Mouse (Mus musculus) kidney, embryonic 15.5 days (tissue): ENCODE data around the gene Wnt5b. TPM values are rescaled to one million over a fixed set of nuclear protein-coding genes. Genes with fewer than 3 reads are reported as not detected.
A peak's percentile ranks its signal among the peaks of the same experiment; 100 is the strongest.

Experiments used
- ATAC-seq: fragments of 200-750 bp; cut with Nextera tagmentation; replicated peaks from 2 replicates; pipeline ENCODE4 v1.8.0; 2017; ENCODE audit warnings: moderate TSS enrichment; ENCODE audit not compliant: low FRiP score
- H3K27ac ChIP-seq: fragments of 300-500 bp; sonication (generic); 2 replicates; pipeline ENCODE4 v1.5.1; 2015; ENCODE audit warnings: mild to moderate bottlenecking, inconsistent platforms
- H3K27me3 ChIP-seq: fragments of 300-500 bp; sonication (generic); 2 replicates; pipeline ENCODE4 v1.6.1; 2015; ENCODE audit warnings: inconsistent platforms
- H3K36me3 ChIP-seq: fragments of 300-500 bp; sonication (generic); 2 replicates; pipeline ENCODE4 v1.6.1; 2015; ENCODE audit warnings: inconsistent platforms
- H3K4me1 ChIP-seq: fragments of 300-500 bp; sonication (generic); 2 replicates; pipeline ENCODE4 v1.6.1; 2015; ENCODE audit warnings: inconsistent platforms
- H3K4me2 ChIP-seq: fragments of 300-500 bp; sonication (generic); 2 replicates; pipeline ENCODE4 v1.6.1; 2015; ENCODE audit warnings: moderate library complexity, mild to moderate bottlenecking, inconsistent platforms
- H3K4me3 ChIP-seq: fragments of 300-500 bp; sonication (generic); replicated peaks from 2 replicates; pipeline ENCODE4 v1.5.1; 2015; ENCODE audit warnings: mild to moderate bottlenecking, inconsistent platforms
- H3K9ac ChIP-seq: fragments of 300-500 bp; sonication (generic); 2 replicates; pipeline ENCODE4 v1.6.1; 2015; ENCODE audit warnings: mild to moderate bottlenecking, inconsistent platforms
- H3K9me3 ChIP-seq: fragments of 300-500 bp; sonication (generic); replicated peaks from 2 replicates; pipeline ENCODE4 v1.6.1; 2016; ENCODE audit warnings: inconsistent platforms
- WGBS: fragments of 180-500 bp; shearing (Covaris S2); methylation state at CpG from one replicate; pipeline ENCODE4 v1.1.7; 2015; ENCODE audit warnings: mixed read lengths; 5-methylcytosine and 5-hydroxymethylcytosine counted together
- polyA plus RNA-seq: library from polyadenylated mRNA; unstranded; fragments of >200 nt; fragmentation: Nextera tagmentation; extraction: Ambion mirVana; gene quantifications from 2 replicates; pipeline ENCODE4 v1.2.1, GENCODE M21; 2015

Wnt5b gene
- polyA plus RNA-seq, 1 experiment from 2014 or later: 11.5 TPM

DNA sequence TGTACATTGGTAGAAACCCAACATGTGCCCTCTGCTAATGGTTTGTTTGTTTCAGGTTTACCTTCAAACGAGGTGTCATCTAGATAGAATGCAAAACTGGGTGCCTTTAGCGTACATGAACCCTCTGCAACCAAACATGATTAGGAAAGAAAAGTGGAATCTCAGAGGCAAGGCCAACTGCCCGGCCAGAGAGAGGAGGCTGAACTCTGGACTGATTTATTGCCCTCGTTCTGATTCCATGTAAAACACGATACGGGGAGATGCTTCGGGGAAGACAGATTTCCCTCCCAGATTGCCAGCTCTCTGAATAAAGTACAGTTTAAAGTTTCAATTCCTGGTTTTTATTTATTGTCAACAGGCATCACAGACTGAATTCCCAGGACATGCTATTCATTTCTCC is 138.8 kb downstream of the Wnt5b start:
- Histone ChIP-seq H3K4me3 (no peak overlapping the region), H3K27me3 (no peaks in the 10 kb centered on the region), H3K9ac (no peak overlapping the region), H3K27ac (no peak overlapping the region), H3K36me3 (no peaks in the 10 kb centered on the region), H3K4me2 (no peak overlapping the region), H3K4me1 (no peaks in the 10 kb centered on the region; the same call in 1 of the 2 replicates), H3K9me3 (no peaks in the 10 kb centered on the region)
- WGBS: 28% methylated on average over 7 of the region's 7 CpGs
- no peak for ATAC-seq

DNA sequence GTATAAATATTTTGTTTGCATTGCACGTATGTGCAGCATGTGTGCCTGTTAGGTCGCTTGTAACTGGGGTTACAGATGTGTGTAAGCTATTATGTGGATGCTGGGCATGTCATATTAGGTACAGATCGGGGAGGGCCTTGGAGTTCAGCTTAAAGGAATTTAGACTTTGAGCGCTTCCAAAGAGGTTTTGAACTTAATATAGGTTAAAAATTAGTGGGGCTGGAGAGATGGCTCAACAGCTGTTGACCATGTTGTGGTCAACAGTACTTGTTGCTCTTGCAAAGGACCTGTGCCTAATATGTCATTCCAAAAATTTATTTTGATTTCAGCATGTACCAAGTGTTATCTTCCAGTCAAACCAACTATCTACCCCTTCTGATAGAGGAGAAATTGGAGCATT is 139.3 kb downstream of the Wnt5b start:
- ATAC-seq: no peak

DNA sequence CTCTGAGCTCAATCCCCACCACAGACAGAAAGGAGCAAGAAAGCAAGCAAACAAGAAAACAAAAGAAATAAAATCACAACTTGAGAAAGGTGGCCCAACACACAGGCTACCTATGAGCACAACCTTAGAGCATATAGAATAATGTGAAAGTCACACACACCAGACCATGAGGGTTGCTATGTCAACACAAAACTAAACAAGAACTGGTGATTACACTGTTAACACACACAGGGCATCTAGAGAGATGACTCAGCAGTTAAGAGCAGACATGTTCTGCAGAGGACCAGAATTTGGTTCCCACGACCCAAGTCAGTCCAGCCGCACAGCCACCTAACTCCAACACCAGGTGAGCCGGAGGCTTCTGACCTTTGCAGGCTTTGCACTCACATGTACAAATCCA is 141.2 kb downstream of the Wnt5b start:
- no peak overlapping the region for H3K27ac ChIP-seq
- no peaks in the 10 kb centered on the region for H3K9me3 ChIP-seq
- H3K4me1 ChIP-seq: no peaks in the 10 kb centered on the region; the same call in 1 of the 2 replicates
- no peak overlapping the region for H3K9ac ChIP-seq
- no peak overlapping the region for H3K4me3 ChIP-seq
- ATAC-seq: no peak
- H3K27me3 ChIP-seq: no peaks in the 10 kb centered on the region
- WGBS: 89% methylated on average over 3 of the region's 3 CpGs
- H3K36me3 ChIP-seq: no peaks in the 10 kb centered on the region
- no peak overlapping the region for H3K4me2 ChIP-seq

More for the DNA sequence above, 139.3 kb downstream of the Wnt5b start:
- 85% methylated on average over 4 of the region's 4 CpGs for WGBS
- Histone ChIP-seq H3K4me1 (no peaks in the 10 kb centered on the region; the same call in 1 of the 2 replicates), H3K4me2 (no peak overlapping the region), H3K36me3 (no peaks in the 10 kb centered on the region), H3K4me3 (no peak overlapping the region), H3K27ac (no peak overlapping the region), H3K9me3 (no peaks in the 10 kb centered on the region), H3K9ac (no peak overlapping the region), H3K27me3 (no peaks in the 10 kb centered on the region)

DNA sequence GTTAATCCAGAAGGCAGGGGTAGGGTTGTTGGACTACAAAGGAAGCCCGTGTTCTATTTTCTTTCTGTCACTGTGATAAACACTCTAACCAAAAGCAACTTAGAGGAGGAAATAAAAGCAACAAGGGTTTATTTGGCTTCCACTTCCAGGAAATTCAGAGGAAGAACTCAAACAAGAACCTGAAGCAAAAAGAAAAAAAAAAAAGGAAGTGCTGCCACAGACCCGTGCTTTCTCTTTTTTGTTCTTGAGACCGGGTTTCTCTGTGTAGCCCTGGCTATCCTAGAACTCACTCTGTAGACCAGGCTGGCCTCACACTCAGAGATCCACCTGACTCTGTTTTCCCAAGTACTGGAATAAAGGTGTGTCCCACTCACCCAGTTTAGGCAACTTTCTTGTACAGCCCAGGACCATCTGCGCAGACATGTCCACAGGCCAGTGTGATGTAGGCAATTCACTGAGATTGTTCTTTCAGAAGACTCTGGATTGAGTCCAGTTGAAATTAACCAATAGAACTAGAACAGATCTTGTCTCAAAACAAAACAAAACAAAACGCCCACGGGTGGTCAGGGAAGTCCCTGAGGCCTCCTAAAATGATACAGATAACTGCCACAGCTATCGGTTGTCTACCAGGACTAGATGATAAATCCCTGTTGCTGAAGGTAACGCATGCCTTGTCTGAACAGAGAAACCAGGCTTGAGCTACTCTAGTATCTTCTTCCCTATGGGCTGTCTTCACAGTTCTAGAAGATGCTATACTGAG is 142.4 kb downstream of the Wnt5b start:
- H3K27ac ChIP-seq: no peak overlapping the region
- no peak overlapping the region for H3K9ac ChIP-seq
- ATAC-seq: no peak
- no peaks in the 10 kb centered on the region for H3K4me1 ChIP-seq
- 75% methylated on average over 8 of the region's 8 CpGs for WGBS
- no peaks in the 10 kb centered on the region for H3K9me3 ChIP-seq
- no peak overlapping the region for H3K4me2 ChIP-seq
- H3K36me3 ChIP-seq: no peaks in the 10 kb centered on the region
- H3K27me3 ChIP-seq: no peaks in the 10 kb centered on the region
- H3K4me3 ChIP-seq: no peak overlapping the region

DNA sequence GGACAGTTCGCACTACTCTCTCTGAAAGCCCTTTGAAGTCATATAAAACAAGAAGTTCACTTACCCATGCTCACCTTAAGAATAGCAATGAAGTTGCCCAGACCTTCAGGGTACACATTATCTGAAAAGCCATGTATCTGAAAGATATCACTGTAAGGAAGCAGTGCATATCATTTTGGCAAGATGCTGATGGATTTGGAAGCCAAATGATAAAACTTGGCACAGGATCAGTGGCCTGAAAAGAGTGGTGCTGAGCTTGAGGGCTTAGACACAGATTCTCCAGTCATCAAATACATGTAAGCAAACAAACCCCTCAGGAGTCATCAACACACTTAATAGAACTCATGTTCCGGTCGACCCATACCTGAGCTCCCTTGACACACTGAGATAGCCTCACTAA is 143.5 kb downstream of the Wnt5b start:
- Histone ChIP-seq H3K36me3 (no peaks in the 10 kb centered on the region), H3K9ac (no peak overlapping the region), H3K9me3 (no peaks in the 10 kb centered on the region), H3K27me3 (no peaks in the 10 kb centered on the region), H3K4me2 (no peak overlapping the region), H3K4me3 (no peak overlapping the region), H3K4me1 (no peaks in the 10 kb centered on the region), H3K27ac (no peak overlapping the region)
- 95% methylated on average over 3 of the region's 3 CpGs for WGBS
- ATAC-seq: no peak

DNA sequence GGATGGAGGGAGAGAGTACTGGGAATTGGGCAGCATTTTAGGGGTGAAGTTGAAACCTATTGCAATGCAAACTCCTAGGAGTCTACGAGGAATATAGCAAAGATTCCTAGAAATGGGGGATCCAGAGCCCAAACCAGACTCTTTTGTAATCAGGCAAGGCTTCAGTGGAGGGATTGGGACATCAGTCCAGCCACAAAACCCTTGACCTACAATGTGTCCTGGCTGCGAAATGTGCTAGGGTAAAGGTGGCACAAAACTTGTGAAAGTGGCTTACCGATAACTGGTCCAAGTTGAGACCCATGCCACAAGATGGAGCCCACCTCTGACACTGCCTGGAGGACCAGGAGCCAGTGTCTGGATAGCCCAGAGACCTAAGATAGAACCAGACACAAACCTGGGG is 144.8 kb downstream of the Wnt5b start:
- Histone ChIP-seq H3K36me3 (no peaks in the 10 kb centered on the region), H3K9ac (no peak overlapping the region), H3K27me3 (no peaks in the 10 kb centered on the region), H3K4me2 (no peak overlapping the region), H3K27ac (no peak overlapping the region), H3K4me3 (no peak overlapping the region), H3K9me3 (no peaks in the 10 kb centered on the region), H3K4me1 (no peaks in the 10 kb centered on the region)
- 84% methylated on average over 3 of the region's 3 CpGs for WGBS
- ATAC-seq: no peak

DNA sequence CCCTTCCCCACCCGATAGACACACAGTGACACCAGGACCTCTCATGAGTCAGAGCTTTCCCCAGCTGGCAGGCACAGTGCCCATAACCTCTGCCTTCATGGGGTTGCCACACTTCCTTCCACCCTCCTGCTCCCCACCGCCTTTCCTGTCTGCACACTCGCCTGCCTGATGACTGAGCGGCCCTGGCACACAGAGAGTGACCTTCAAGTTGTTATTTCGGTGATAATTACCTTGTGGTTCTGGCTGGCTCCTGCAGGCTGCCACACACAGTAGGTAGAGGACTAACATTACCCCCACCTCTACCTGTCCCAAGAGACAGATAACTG is 147.9 kb downstream of the Wnt5b start:
- H3K27ac ChIP-seq: no peak overlapping the region
- WGBS: 62% methylated on average over 5 of the region's 5 CpGs

DNA sequence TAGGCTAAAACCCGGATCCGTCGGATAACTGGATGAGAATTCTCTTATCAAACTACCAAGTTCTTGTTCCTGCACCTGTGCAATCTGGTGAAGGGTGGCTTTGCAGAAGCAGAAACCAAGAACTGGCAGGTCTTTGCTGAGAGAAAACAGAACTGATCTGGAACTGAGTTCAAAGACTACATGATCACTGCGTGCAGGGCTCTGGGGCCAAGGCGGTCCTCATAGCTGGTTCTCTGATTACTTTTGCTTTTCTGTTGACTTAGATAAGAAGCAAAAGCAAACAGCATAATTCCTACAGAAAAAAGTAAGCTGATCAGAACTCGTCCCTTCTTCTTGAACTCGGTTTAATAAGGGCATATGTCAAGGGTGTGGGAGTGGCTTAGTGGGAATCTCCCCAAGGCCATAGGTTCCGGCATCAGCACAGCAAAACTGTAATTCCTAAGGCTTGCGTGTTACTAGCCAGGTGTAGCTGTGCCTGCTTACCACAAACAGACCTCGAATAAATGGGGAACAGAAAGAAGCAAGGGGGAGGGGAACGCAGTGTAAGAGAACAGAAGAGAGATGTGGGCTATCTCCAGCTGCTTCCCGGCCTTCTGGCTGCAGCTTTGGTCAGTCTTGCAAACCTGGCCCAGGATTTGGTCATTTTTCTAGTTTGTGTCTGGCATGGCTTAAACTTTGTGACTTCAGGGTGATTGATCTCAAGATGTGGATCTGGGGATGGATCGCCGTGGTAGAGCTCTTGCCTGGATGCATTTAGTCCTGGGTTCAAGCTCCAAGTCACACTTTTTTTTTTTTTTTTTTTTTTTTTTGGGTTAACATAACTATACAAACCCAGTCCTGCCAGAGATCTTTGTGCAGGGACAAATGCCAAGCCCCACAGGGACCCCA is 148.5 kb downstream of the Wnt5b start:
- no peak overlapping the region for H3K4me2 ChIP-seq
- no peak for ATAC-seq
- no peak overlapping the region for H3K9ac ChIP-seq
- H3K27ac ChIP-seq: no peak overlapping the region
- no peaks in the 10 kb centered on the region for H3K4me1 ChIP-seq
- no peaks in the 10 kb centered on the region for H3K27me3 ChIP-seq
- H3K36me3 ChIP-seq: no peaks in the 10 kb centered on the region
- 82% methylated on average over 14 of the region's 14 CpGs for WGBS
- no peaks in the 10 kb centered on the region for H3K9me3 ChIP-seq
- no peak overlapping the region for H3K4me3 ChIP-seq

More for the DNA sequence above, 147.9 kb downstream of the Wnt5b start:
- no peak for ATAC-seq
- Histone ChIP-seq H3K4me3 (no peak overlapping the region), H3K27me3 (no peaks in the 10 kb centered on the region), H3K4me2 (no peak overlapping the region), H3K9ac (no peak overlapping the region), H3K9me3 (no peaks in the 10 kb centered on the region), H3K36me3 (no peaks in the 10 kb centered on the region), H3K4me1 (no peaks in the 10 kb centered on the region)

DNA sequence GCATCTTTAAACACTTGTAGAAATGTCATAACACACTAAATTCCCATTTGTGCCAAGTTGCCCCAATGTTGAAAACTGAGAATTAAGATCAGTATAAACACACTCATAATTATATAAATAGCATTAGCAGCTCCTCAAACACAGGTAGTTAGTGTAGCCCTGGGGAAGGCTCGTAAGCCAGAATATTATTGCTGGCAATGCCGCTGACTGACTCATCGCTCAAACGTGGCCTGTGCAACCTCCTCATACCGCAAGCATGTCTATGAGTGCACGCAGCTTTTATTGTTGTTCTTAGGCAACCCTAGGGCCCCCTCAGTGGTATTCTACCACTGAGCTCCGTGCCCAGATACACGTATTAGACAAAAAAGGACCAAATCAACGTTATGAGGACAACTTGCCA is 151.3 kb downstream of the Wnt5b start:
- H3K9ac ChIP-seq: no peak overlapping the region
- peaks cover 9% of the 10 kb centered on the region; the same call in 1 of the 2 replicates for H3K4me1 ChIP-seq
- H3K4me3 ChIP-seq: no peak overlapping the region
- H3K27me3 ChIP-seq: no peaks in the 10 kb centered on the region
- WGBS: 81% methylated on average over 9 of the region's 9 CpGs
- H3K4me2 ChIP-seq: no peak overlapping the region
- ATAC-seq: no peak
- no peak overlapping the region for H3K27ac ChIP-seq
- no peaks in the 10 kb centered on the region for H3K9me3 ChIP-seq
- H3K36me3 ChIP-seq: no peaks in the 10 kb centered on the region

DNA sequence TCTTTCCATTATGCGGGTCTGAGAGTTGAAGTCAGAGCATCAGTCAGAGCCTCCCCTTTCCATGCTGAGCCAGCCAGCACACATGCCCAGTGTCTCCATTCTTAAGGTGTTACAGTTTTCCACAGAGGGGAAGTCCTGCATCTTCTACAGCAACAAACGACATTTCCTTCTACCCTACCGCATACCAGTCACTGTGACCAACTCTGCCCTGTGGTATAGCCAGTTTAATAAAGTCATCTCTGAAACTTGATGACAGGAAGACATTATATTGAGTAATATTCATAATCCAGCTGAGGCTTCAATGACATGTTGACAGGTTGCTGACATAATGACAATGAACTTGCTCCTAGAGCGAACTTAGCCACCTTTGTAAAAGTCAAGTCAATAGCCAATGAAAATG is 153.4 kb downstream of the Wnt5b start:
- H3K27me3 ChIP-seq: no peaks in the 10 kb centered on the region
- no peak overlapping the region for H3K9ac ChIP-seq
- no peak overlapping the region for H3K4me3 ChIP-seq
- ATAC-seq: no peak
- H3K36me3 ChIP-seq: no peaks in the 10 kb centered on the region
- H3K27ac ChIP-seq: no peak overlapping the region
- H3K4me2 ChIP-seq: no peak overlapping the region
- H3K4me1 ChIP-seq: peaks cover 23% of the 10 kb centered on the region
- 94% methylated on average over 4 of the region's 4 CpGs for WGBS
- H3K9me3 ChIP-seq: no peaks in the 10 kb centered on the region

DNA sequence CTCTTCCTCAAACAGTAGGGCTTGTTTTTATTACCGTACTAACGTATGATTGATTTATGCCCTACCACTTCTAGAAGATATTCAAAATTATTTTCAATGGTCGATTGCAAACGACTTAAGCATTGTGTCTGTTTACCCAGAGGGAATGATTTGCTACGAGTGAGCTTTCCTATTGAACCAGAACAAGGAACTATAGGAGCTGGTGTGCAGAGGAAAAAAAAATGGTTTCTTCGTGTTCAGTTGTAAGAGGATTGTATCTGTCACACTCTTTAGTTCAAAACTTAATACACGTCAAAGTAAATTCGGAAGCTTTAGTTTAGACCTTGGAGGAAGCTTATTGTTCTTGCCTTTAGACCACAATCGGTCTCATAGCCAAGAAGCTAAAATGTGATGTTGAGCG is 155.1 kb downstream of the Wnt5b start:
- Histone ChIP-seq H3K36me3 (no peaks in the 10 kb centered on the region), H3K9me3 (no peaks in the 10 kb centered on the region), H3K27ac (peak overlapping the region; percentile 92), H3K9ac (peak overlapping the region; percentile 85), H3K4me3 (peak overlapping the region; percentile 88), H3K27me3 (no peaks in the 10 kb centered on the region), H3K4me2 (peak overlapping the region; percentile 78), H3K4me1 (peaks cover 23% of the 10 kb centered on the region)
- WGBS: 21% methylated on average over 10 of the region's 10 CpGs
- ATAC-seq: peak; percentile 4; the same call in 1 of the 2 replicates

DNA sequence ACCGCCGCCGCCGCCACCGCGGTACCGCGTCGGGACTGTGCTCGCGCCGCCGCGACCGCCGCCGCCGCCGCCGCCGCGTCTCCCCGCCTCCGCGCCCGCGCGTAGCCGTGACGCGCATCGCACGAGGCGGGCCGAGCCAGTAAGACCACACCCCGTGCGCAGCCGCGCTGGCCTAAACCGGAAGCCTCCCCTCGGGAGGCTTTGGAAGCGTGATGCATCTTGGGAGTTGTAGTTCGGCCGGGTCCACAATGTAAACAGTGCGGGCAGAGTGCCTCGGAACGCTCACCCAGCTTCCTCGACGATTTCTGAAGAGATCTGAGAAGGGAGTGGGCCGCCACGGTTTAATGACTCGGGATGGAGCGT is 155.5 kb downstream of the Wnt5b start:
- Histone ChIP-seq H3K9ac (peak overlapping the region; percentile 85), H3K4me3 (peak overlapping the region; percentile 88), H3K27me3 (no peaks in the 10 kb centered on the region), H3K4me2 (peak overlapping the region; percentile 78), H3K36me3 (no peaks in the 10 kb centered on the region), H3K9me3 (no peaks in the 10 kb centered on the region), H3K27ac (peak overlapping the region; percentile 92), H3K4me1 (peaks cover 23% of the 10 kb centered on the region)
- ATAC-seq: peak; percentile 99
- under 1% methylated on average over 34 of the region's 53 CpGs for WGBS
